Mouse (Mus musculus) kidney, postnatal 25 days (tissue): ENCODE results near the gene Larp6.

Experiments used
- DNase-seq, 2 experiments: peaks; one replicate each; pipeline ENCODE4 v3.0.0; 2021; ENCODE audit warnings: mixed read lengths in 2 of 2

Larp6 gene

GRCm38 (mm10) chr9:60765181-60765580 is 52.4 kb downstream of the Larp6 start:
- DNase-seq = no peak

- DNase-seq = no peak
Observed at GRCm38 (mm10) chr9:60768393-60768792, 55.6 kb downstream of the Larp6 start.

GRCm38 (mm10) chr9:60769711-60770111 is 56.9 kb downstream of the Larp6 start:
- DNase-seq = no peak

GRCm38 (mm10) chr9:60773713-60774112 is 60.9 kb downstream of the Larp6 start:
- DNase-seq = no peak

- DNase-seq = no peak
Observed at GRCm38 (mm10) chr9:60776899-60777298, 64.1 kb downstream of the Larp6 start.

- no peak for DNase-seq
Observed at GRCm38 (mm10) chr9:60782057-60782789, 69.4 kb downstream of the Larp6 start.

- DNase-seq = no peak
Observed at GRCm38 (mm10) chr9:60785069-60785468, 72.3 kb downstream of the Larp6 start.

- no peak for DNase-seq
Observed at GRCm38 (mm10) chr9:60787517-60788110, 74.8 kb downstream of the Larp6 start.
